Mouse (Mus musculus): Measurements from ENCODE around the gene Gm38431. TPM values are rescaled to one million over a fixed set of nuclear protein-coding genes. Genes with fewer than 3 reads are reported as not detected.
A peak's percentile ranks its signal among the peaks of the same experiment; 100 is the strongest.

Gene Gm38431
- polyA plus RNA-seq, 1 experiment from 2014 or later, result 0.61 TPM

DNA sequence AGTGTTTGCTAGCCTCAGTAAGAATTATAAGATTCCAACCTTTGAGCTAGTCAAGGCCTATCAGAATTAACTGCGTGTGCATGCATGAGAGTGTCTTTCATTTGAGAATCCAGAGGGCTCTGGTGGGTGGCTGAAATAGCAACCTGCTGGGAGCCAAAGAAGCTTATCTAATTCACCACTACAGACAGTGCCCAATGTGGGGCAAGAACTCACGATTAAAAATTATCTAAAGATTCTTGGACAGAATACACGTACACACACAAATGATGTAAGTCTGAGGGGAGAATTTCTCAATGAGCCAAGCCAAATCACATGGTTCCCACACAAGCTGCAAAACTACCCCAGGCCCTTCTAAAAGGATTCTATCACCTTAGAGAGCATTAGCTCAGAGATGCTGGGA is 8.5 kb downstream of the Gm38431 start:
- ATAC-seq, result peak; percentile 78
- WGBS (ENCODE audit: insufficient replicate concordance), result 42% methylated on average over 3 of the region's 3 CpGs

DNA sequence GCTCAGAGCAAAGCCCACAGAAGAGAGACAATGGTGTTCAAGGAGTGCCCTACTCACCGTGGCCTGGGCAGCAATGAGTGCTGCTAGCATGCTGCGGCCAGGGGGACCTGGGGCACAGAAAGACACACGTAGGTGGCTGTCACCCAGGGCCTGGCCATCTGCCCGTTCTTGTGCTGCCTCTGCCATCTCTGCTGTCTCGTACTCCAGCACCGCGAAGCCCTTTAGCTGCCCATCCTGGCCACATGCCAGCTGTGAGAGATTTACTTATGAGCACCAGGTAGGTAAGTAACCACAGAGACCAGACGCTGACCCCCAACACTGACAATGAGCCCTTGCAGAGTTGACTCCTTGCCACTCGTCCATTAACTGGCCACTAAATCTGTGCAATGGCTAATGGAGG is 10.7 kb downstream of the Gm38431 start:
- no peak for TF ChIP-seq EP300 (IDR thresholded peaks at IDR 0.05; ENCODE audit: low read depth)
- no peak for TF ChIP-seq CTCF (IDR thresholded peaks at IDR 0.05; ENCODE audit: low read depth)
- DNase-seq, result no peak
- H3K36me3 ChIP-seq (replicated peaks; ENCODE audit: insufficient read depth, low read length), result peaks cover 88% of the 10 kb centered on the region

More for the DNA sequence above, 8.5 kb downstream of the Gm38431 start:
- no peak overlapping the region for H3K4me2 ChIP-seq (ENCODE audit: low read depth, low read length)
- peaks cover 8% of the 10 kb centered on the region for H3K4me1 ChIP-seq (ENCODE audit: insufficient read depth)
- H3K9me3 ChIP-seq (ENCODE audit: low read length), result no peaks in the 10 kb centered on the region
- H3K4me3 ChIP-seq (ENCODE audit: low read depth, low read length), result no peak overlapping the region
- H3K27me3 ChIP-seq (ENCODE audit: insufficient read depth, low read length), result no peaks in the 10 kb centered on the region
- peaks cover 89% of the 10 kb centered on the region for H3K36me3 ChIP-seq (replicated peaks; ENCODE audit: insufficient read depth, low read length)
- DNase-seq, result no peak
- H3K27ac ChIP-seq (ENCODE audit: low read depth), result no peak overlapping the region
- H3K9ac ChIP-seq (replicated peaks), result no peak overlapping the region
- TF ChIP-seq EP300 (IDR thresholded peaks at IDR 0.05; ENCODE audit: low read depth) (0 out of 2 replicates have a peak, but pooled peaks have one; percentile 56), CTCF (IDR thresholded peaks at IDR 0.05; ENCODE audit: low read depth) (no peak)

GRCm38 (mm10) chr9:21075625-21076024 is 16.2 kb downstream of the Gm38431 start:
- Histone ChIP-seq H3K36me3 (replicated peaks; ENCODE audit: insufficient read depth, low read length) (peaks cover 49% of the 10 kb centered on the region), H3K4me3 (ENCODE audit: low read depth, low read length) (no peak overlapping the region), H3K4me1 (ENCODE audit: insufficient read depth) (peaks cover 16% of the 10 kb centered on the region), H3K27ac (ENCODE audit: low read depth) (no peak overlapping the region), H3K4me2 (ENCODE audit: low read depth, low read length) (no peak overlapping the region), H3K9me3 (ENCODE audit: low read length) (no peaks in the 10 kb centered on the region), H3K27me3 (ENCODE audit: insufficient read depth, low read length) (no peaks in the 10 kb centered on the region), H3K9ac (replicated peaks) (no peak overlapping the region)
- 92% methylated on average over 3 of the region's 3 CpGs for WGBS (ENCODE audit: insufficient replicate concordance)
- TF ChIP-seq EP300 (IDR thresholded peaks at IDR 0.05; ENCODE audit: low read depth), result no peak
- no peak for TF ChIP-seq CTCF (IDR thresholded peaks at IDR 0.05; ENCODE audit: low read depth)
- no peak for ATAC-seq
- no peak for DNase-seq

More for the DNA sequence above, 10.7 kb downstream of the Gm38431 start:
- H3K9me3 ChIP-seq (ENCODE audit: low read length), result no peaks in the 10 kb centered on the region
- no peak overlapping the region for H3K4me3 ChIP-seq (ENCODE audit: low read depth, low read length)
- H3K27ac ChIP-seq (ENCODE audit: low read depth), result no peak overlapping the region
- H3K27me3 ChIP-seq (ENCODE audit: insufficient read depth, low read length), result no peaks in the 10 kb centered on the region
- no peak overlapping the region for H3K4me2 ChIP-seq (ENCODE audit: low read depth, low read length)
- no peak for ATAC-seq
- H3K4me1 ChIP-seq (ENCODE audit: insufficient read depth), result peaks cover 8% of the 10 kb centered on the region
- WGBS (ENCODE audit: insufficient replicate concordance), result 86% methylated on average over 9 of the region's 9 CpGs
- no peak overlapping the region for H3K9ac ChIP-seq (replicated peaks)

GRCm38 (mm10) chr9:21074173-21074572 is 17.6 kb downstream of the Gm38431 start:
- no peak overlapping the region for H3K9ac ChIP-seq (replicated peaks)
- no peak for DNase-seq
- H3K4me1 ChIP-seq (ENCODE audit: insufficient read depth), result peaks cover 16% of the 10 kb centered on the region
- peak overlapping the region; percentile 64 for H3K27ac ChIP-seq (ENCODE audit: low read depth)
- peak overlapping the region; percentile 88 for H3K4me2 ChIP-seq (ENCODE audit: low read depth, low read length)
- ATAC-seq, result no peak
- H3K36me3 ChIP-seq (replicated peaks; ENCODE audit: insufficient read depth, low read length), result peaks cover 37% of the 10 kb centered on the region
- TF ChIP-seq CTCF (IDR thresholded peaks at IDR 0.05; ENCODE audit: low read depth), result no peak
- TF ChIP-seq EP300 (IDR thresholded peaks at IDR 0.05; ENCODE audit: low read depth), result no peak
- H3K9me3 ChIP-seq (ENCODE audit: low read length), result no peaks in the 10 kb centered on the region
- WGBS (ENCODE audit: insufficient replicate concordance), result 68% methylated on average over 1 of the region's 1 CpGs
- H3K27me3 ChIP-seq (ENCODE audit: insufficient read depth, low read length), result no peaks in the 10 kb centered on the region
- no peak overlapping the region for H3K4me3 ChIP-seq (ENCODE audit: low read depth, low read length)

DNA sequence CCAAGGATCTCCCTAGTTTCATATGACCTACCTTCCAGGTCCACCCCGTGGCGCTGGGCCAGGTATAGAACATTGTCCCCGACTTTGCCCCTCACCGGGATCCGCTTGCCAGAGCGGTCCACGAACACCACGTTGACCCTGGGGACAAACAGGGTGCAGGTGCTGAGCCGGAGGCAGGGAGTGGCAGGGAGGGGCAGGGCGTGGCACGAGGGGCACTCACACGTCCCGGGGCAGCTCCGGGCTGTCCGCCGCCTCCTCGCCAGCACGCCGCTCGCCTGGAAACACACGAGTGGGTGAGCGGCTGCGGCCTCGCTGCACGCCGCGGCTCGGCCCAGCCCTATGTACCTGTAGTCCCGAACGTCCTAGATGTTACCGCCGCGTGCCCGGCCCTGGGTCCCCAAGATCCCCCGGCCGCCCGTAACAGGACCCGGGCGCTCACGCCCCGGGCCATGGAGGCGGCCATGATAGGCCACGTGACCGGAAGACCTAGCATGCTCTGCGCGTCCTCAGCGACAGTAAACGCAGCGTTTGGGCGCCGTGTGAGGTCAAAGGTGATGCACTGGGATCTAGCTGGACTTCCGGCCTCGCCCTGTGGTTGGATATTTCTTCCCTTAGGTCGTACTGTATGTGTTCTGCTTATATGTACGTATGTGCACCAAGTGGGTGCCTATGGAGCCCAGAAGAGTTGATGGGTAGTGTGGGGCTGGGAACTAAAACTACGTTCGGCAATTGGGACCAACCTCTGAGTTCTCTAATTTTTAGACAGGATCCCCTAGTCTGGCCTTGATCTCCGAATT is 18.6 kb downstream of the Gm38431 start, which contains the start of the genes Gm49373 and Fdx1l:
Gene Gm49373, minus strand, starts transcription at position 53 of the 797 bp plus-strand sequence.
Gene Fdx1l, minus strand, starts transcription at position 571 of the 797 bp plus-strand sequence.
- Histone ChIP-seq H3K9ac (replicated peaks) (peak within 1 kb of the TSS; percentile 69), H3K27ac (ENCODE audit: low read depth) (peak within 1 kb of the TSS; percentile 64), H3K4me1 (ENCODE audit: insufficient read depth) (peaks cover 16% of the 10 kb centered on the region), H3K36me3 (replicated peaks; ENCODE audit: insufficient read depth, low read length) (peaks cover 28% of the 10 kb centered on the region), H3K4me2 (ENCODE audit: low read depth, low read length) (peak within 1 kb of the TSS; percentile 88), H3K27me3 (ENCODE audit: insufficient read depth, low read length) (no peaks in the 10 kb centered on the region), H3K9me3 (ENCODE audit: low read length) (no peaks in the 10 kb centered on the region), H3K4me3 (ENCODE audit: low read depth, low read length) (peak within 1 kb of the TSS; percentile 68)
- peak; percentile 91 for DNase-seq
- TF ChIP-seq CTCF (IDR thresholded peaks at IDR 0.05; ENCODE audit: low read depth) (no peak), EP300 (IDR thresholded peaks at IDR 0.05; ENCODE audit: low read depth) (no peak)
- ATAC-seq, result peak; percentile 96
- 2% methylated on average over 57 of the region's 58 CpGs for WGBS (ENCODE audit: insufficient replicate concordance)

DNA sequence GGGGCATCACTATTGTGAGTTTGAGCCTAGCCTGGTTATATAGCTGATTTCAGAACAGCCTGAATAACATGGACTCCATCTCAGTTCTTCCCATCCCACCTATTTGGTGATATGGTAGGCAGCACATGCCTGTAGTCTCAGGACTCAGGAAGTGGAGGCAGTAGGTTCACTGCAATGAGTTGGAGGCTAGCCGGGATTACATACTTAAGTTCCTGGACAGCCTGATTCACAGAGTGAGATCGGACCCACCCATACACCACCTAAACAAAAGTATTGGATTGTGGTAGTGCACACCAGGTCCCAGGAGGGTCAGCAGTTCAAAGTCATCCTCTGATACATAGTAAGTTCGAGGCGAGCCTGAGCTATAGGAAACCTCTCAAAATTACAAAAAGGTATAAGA is 19.2 kb downstream of the Gm38431 start:
- ATAC-seq (peak; percentile 13), DNase-seq (no peak)
- H3K36me3 ChIP-seq (replicated peaks; ENCODE audit: insufficient read depth, low read length), result peaks cover 26% of the 10 kb centered on the region
- no peak overlapping the region for H3K27ac ChIP-seq (ENCODE audit: low read depth)
- TF ChIP-seq EP300 (IDR thresholded peaks at IDR 0.05; ENCODE audit: low read depth) (no peak), CTCF (IDR thresholded peaks at IDR 0.05; ENCODE audit: low read depth) (no peak)
- 4% methylated on average over 4 of the region's 4 CpGs for WGBS (ENCODE audit: insufficient replicate concordance)
- peak overlapping the region; percentile 88 for H3K4me2 ChIP-seq (ENCODE audit: low read depth, low read length)
- H3K4me3 ChIP-seq (ENCODE audit: low read depth, low read length), result peak overlapping the region; percentile 68
- H3K4me1 ChIP-seq (ENCODE audit: insufficient read depth), result peaks cover 16% of the 10 kb centered on the region
- peak overlapping the region; percentile 69 for H3K9ac ChIP-seq (replicated peaks)
- no peaks in the 10 kb centered on the region for H3K27me3 ChIP-seq (ENCODE audit: insufficient read depth, low read length)
- no peaks in the 10 kb centered on the region for H3K9me3 ChIP-seq (ENCODE audit: low read length)

All from liver, postnatal 0 days (tissue).